Mouse (Mus musculus) adipocyte (in vitro differentiated cells): ENCODE measurements around the gene Slc35c2.

Experiments
- DNase-seq: peaks from one replicate; pipeline ENCODE4 v3.0.0-alpha.2; 2016; ENCODE audit warnings: low spot score

Slc35c2 gene

GRCm38 (mm10) chr2:165275124-165275640 lies 12.5 kb downstream of the Slc35c2 start:
- DNase-seq, result no peak

- DNase-seq, result no peak
Observed at GRCm38 (mm10) chr2:165273589-165273988, 14.1 kb downstream of the Slc35c2 start.

- no peak for DNase-seq
Observed at GRCm38 (mm10) chr2:165271326-165271725, 16.3 kb downstream of the Slc35c2 start.

- DNase-seq, result no peak
Observed at GRCm38 (mm10) chr2:165270858-165271257, 16.8 kb downstream of the Slc35c2 start.

GRCm38 (mm10) chr2:165266739-165267138 lies 20.9 kb downstream of the Slc35c2 start:
- DNase-seq, result no peak

GRCm38 (mm10) chr2:165263861-165264260 lies 23.8 kb downstream of the Slc35c2 start:
- no peak for DNase-seq

- DNase-seq, result no peak
Observed at GRCm38 (mm10) chr2:165262274-165262990, 25.2 kb downstream of the Slc35c2 start.

GRCm38 (mm10) chr2:165259859-165260258 lies 27.8 kb downstream of the Slc35c2 start:
- DNase-seq, result no peak

GRCm38 (mm10) chr2:165258321-165258720 lies 29.3 kb downstream of the Slc35c2 start:
- DNase-seq, result no peak

- DNase-seq, result no peak
Observed at GRCm38 (mm10) chr2:165257151-165257834, 30.4 kb downstream of the Slc35c2 start.

GRCm38 (mm10) chr2:165256213-165256612 lies 31.5 kb downstream of the Slc35c2 start:
- DNase-seq, result no peak

GRCm38 (mm10) chr2:165253867-165254266 lies 33.8 kb downstream of the Slc35c2 start:
- no peak for DNase-seq

GRCm38 (mm10) chr2:165253269-165253668 lies 34.4 kb downstream of the Slc35c2 start:
- DNase-seq, result no peak

- no peak for DNase-seq
Observed at GRCm38 (mm10) chr2:165252801-165253200, 34.9 kb downstream of the Slc35c2 start.

- no peak for DNase-seq
Observed at GRCm38 (mm10) chr2:165252381-165252780, 35.3 kb downstream of the Slc35c2 start.

- DNase-seq, result no peak
Observed at GRCm38 (mm10) chr2:165250903-165251302, 36.8 kb downstream of the Slc35c2 start.

GRCm38 (mm10) chr2:165248967-165249366 lies 38.7 kb downstream of the Slc35c2 start:
- no peak for DNase-seq

GRCm38 (mm10) chr2:165246349-165246748 lies 41.3 kb downstream of the Slc35c2 start:
- DNase-seq, result no peak

GRCm38 (mm10) chr2:165243122-165243720 lies 44.4 kb downstream of the Slc35c2 start:
- no peak for DNase-seq

- no peak for DNase-seq
Observed at GRCm38 (mm10) chr2:165242575-165242974, 45.1 kb downstream of the Slc35c2 start.

GRCm38 (mm10) chr2:165241786-165242185 lies 45.9 kb downstream of the Slc35c2 start:
- no peak for DNase-seq

GRCm38 (mm10) chr2:165240371-165240770 lies 47.3 kb downstream of the Slc35c2 start:
- no peak for DNase-seq
